Mouse (Mus musculus): ENCODE measurements around the gene Olfr918. TPM values are rescaled to one million over a fixed set of nuclear protein-coding genes. Genes with fewer than 3 reads are reported as not detected.

The Olfr918 gene
- total RNA-seq, 1 experiment, result not detected

GRCm38 (mm10) chr9:38665742-38666141, 8.7 kb downstream of the Olfr918 start, which contains the start of gene Olfr917:
Olfr917 (minus strand) TSS chr9:38665842.
- Histone ChIP-seq H3K4me3 (ENCODE audit: insufficient read depth in 1 of 2, low read depth in 1 of 2, low read length in 2 of 2, poor library complexity in 1 of 2, severe bottlenecking in 1 of 2) (no peak within 1 kb of the TSS), H3K9ac (ENCODE audit: insufficient read depth, low read depth, low read length, poor library complexity, severe bottlenecking) (no peak within 1 kb of the TSS), H3K9me3 (ENCODE audit: control insufficient read depth, insufficient read depth, low read depth, low read length) (no peaks in the 10 kb centered on the region), H3K27ac (ENCODE audit: insufficient read depth, low read depth, low read length, poor library complexity, severe bottlenecking) (no peak within 1 kb of the TSS), H3K4me1 (ENCODE audit: control insufficient read depth in 2 of 2, insufficient read depth in 2 of 2, low read length in 2 of 2, poor library complexity in 1 of 2) (no peaks in the 10 kb centered on the region), H3K36me3 (ENCODE audit: control insufficient read depth, insufficient read depth, low read length, poor library complexity, severe bottlenecking) (no peaks in the 10 kb centered on the region)
- no peak for TF ChIP-seq HCFC1 (IDR thresholded peaks at IDR 0.05; ENCODE audit: borderline replicate concordance, insufficient read depth, low read length)
- no peak for TF ChIP-seq CHD2 (IDR thresholded peaks at IDR 0.05; ENCODE audit: low read depth, low read length)
- no peak for TF ChIP-seq ZNF384 (IDR thresholded peaks at IDR 0.05; ENCODE audit: low read depth, low read length)
- TF ChIP-seq ZC3H11A (IDR thresholded peaks at IDR 0.05; ENCODE audit: borderline replicate concordance, low read depth, low read length), result no peak
- TF ChIP-seq MAFK (IDR thresholded peaks at IDR 0.05; ENCODE audit: insufficient read depth, low read depth, low read length), result no peak
- in situ Hi-C loops (cut with MboI; ENCODE audit: low sequenced_read_pairs in 2 of 2, unreplicated experiment in 2 of 2), result no loop called here
- DNase-seq (ENCODE audit: low read depth, low spot score), result no peak

- H3K9me3 ChIP-seq (ENCODE audit: control insufficient read depth, insufficient read depth, low read depth, low read length), result no peaks in the 10 kb centered on the region
- H3K4me3 ChIP-seq (ENCODE audit: insufficient read depth in 1 of 2, low read depth in 1 of 2, low read length in 2 of 2, poor library complexity in 1 of 2, severe bottlenecking in 1 of 2), result no peak within 1 kb of the TSS
- no peak within 1 kb of the TSS for H3K9ac ChIP-seq (ENCODE audit: insufficient read depth, low read depth, low read length, poor library complexity, severe bottlenecking)
- TF ChIP-seq MAFK (IDR thresholded peaks at IDR 0.05; ENCODE audit: insufficient read depth, low read depth, low read length) (no peak), ZC3H11A (IDR thresholded peaks at IDR 0.05; ENCODE audit: borderline replicate concordance, low read depth, low read length) (no peak), HCFC1 (IDR thresholded peaks at IDR 0.05; ENCODE audit: borderline replicate concordance, insufficient read depth, low read length) (no peak), ZNF384 (IDR thresholded peaks at IDR 0.05; ENCODE audit: low read depth, low read length) (no peak), CHD2 (IDR thresholded peaks at IDR 0.05; ENCODE audit: low read depth, low read length) (no peak)
- H3K36me3 ChIP-seq (ENCODE audit: control insufficient read depth, insufficient read depth, low read length, poor library complexity, severe bottlenecking), result no peaks in the 10 kb centered on the region
- DNase-seq (ENCODE audit: low read depth, low spot score), result no peak
- in situ Hi-C loops (cut with MboI; ENCODE audit: low sequenced_read_pairs in 2 of 2, unreplicated experiment in 2 of 2), result no loop called here
- H3K4me1 ChIP-seq (ENCODE audit: control insufficient read depth in 2 of 2, insufficient read depth in 2 of 2, low read length in 2 of 2, poor library complexity in 1 of 2), result no peaks in the 10 kb centered on the region
- H3K27ac ChIP-seq (ENCODE audit: insufficient read depth, low read depth, low read length, poor library complexity, severe bottlenecking), result no peak within 1 kb of the TSS
These were observed 14.6 kb downstream of the Olfr918 start, which contains the start of gene Olfr916 for GRCm38 (mm10) chr9:38659775-38660174. Olfr916 (minus strand) TSS chr9:38659875.

- Histone ChIP-seq H3K27ac (ENCODE audit: insufficient read depth, low read depth, low read length, poor library complexity, severe bottlenecking) (peak overlapping the region; percentile 47; the same call in 1 of the 2 replicates), H3K9me3 (ENCODE audit: control insufficient read depth, insufficient read depth, low read depth, low read length) (peaks cover 8% of the 10 kb centered on the region), H3K36me3 (ENCODE audit: control insufficient read depth, insufficient read depth, low read length, poor library complexity, severe bottlenecking) (no peaks in the 10 kb centered on the region; the same call in 1 of the 2 replicates), H3K4me1 (ENCODE audit: control insufficient read depth in 2 of 2, insufficient read depth in 2 of 2, low read length in 2 of 2, poor library complexity in 1 of 2) (no peaks in the 10 kb centered on the region), H3K4me3 (ENCODE audit: insufficient read depth in 1 of 2, low read depth in 1 of 2, low read length in 2 of 2, poor library complexity in 1 of 2, severe bottlenecking in 1 of 2) (no peak overlapping the region), H3K9ac (ENCODE audit: insufficient read depth, low read depth, low read length, poor library complexity, severe bottlenecking) (no peak overlapping the region)
- DNase-seq (ENCODE audit: low read depth, low spot score), result no peak
- in situ Hi-C loops (cut with MboI; ENCODE audit: low sequenced_read_pairs in 2 of 2, unreplicated experiment in 2 of 2), result no loop called here
- TF ChIP-seq HCFC1 (IDR thresholded peaks at IDR 0.05; ENCODE audit: borderline replicate concordance, insufficient read depth, low read length) (no peak), ZNF384 (IDR thresholded peaks at IDR 0.05; ENCODE audit: low read depth, low read length) (no peak), ZC3H11A (IDR thresholded peaks at IDR 0.05; ENCODE audit: borderline replicate concordance, low read depth, low read length) (no peak)
These were observed 42.0 kb downstream of the Olfr918 start for GRCm38 (mm10) chr9:38632406-38632805.

Other genes with a start within 250 kb of the Olfr918 start
- 0.26 and 0.58 TPM in 2 replicates for gene Olfr901, start 245.1 kb downstream of the Olfr918 start, total RNA-seq (2012; rRNA removed)
- gene Olfr902, start 226.9 kb downstream of the Olfr918 start, total RNA-seq (2012; rRNA removed), result not detected in 2 replicates
- gene Olfr904, start 211.5 kb downstream of the Olfr918 start, total RNA-seq (2012; rRNA removed), result not detected in 2 replicates
- gene Olfr905, start 203.5 kb downstream of the Olfr918 start, total RNA-seq (2012; rRNA removed), result not detected in 2 replicates
- not detected in 2 replicates for gene Olfr906, start 187.5 kb downstream of the Olfr918 start, total RNA-seq (2012; rRNA removed)
- not detected in 2 replicates for gene Olfr907, start 178.8 kb downstream of the Olfr918 start, total RNA-seq (2012; rRNA removed)
- gene Olfr911-ps1, start 153.0 kb downstream of the Olfr918 start, total RNA-seq (2012; rRNA removed), result not detected in 2 replicates
- not detected in 2 replicates for gene Olfr910, start 136.8 kb downstream of the Olfr918 start, total RNA-seq (2012; rRNA removed)
- not detected in 2 replicates for gene Olfr912, start 94.4 kb downstream of the Olfr918 start, total RNA-seq (2012; rRNA removed)
- gene Olfr913, start 81.8 kb downstream of the Olfr918 start, total RNA-seq (2012; rRNA removed), result not detected in 2 replicates
- gene Olfr914, start 69.5 kb downstream of the Olfr918 start, total RNA-seq (2012; rRNA removed), result not detected in 2 replicates
- not detected in 2 replicates for gene Olfr916, start 14.7 kb downstream of the Olfr918 start, total RNA-seq (2012; rRNA removed)
- gene Olfr917, start 8.8 kb downstream of the Olfr918 start, total RNA-seq (2012; rRNA removed), result not detected in 2 replicates
- gene Olfr919, start 29.1 kb upstream of the Olfr918 start, total RNA-seq (2012; rRNA removed), result not detected in 2 replicates
- 10.4 and 11.9 TPM in 2 replicates for gene Vwa5a, start 43.7 kb upstream of the Olfr918 start, total RNA-seq (2012; rRNA removed)
- 0.09 and 0.11 TPM in 2 replicates for gene Olfr920, start 77.7 kb upstream of the Olfr918 start, total RNA-seq (2012; rRNA removed)
- not detected in 2 replicates for gene Olfr921, start 98.5 kb upstream of the Olfr918 start, total RNA-seq (2012; rRNA removed)
- not detected in 2 replicates for gene Olfr922, start 140.0 kb upstream of the Olfr918 start, total RNA-seq (2012; rRNA removed)
- gene Olfr923, start 151.9 kb upstream of the Olfr918 start, total RNA-seq (2012; rRNA removed), result not detected in 2 replicates
- gene Olfr924, start 169.8 kb upstream of the Olfr918 start, total RNA-seq (2012; rRNA removed), result 0.37 TPM in 1 of 2 replicates, not detected in the other
- gene Olfr26, start 180.5 kb upstream of the Olfr918 start, total RNA-seq (2012; rRNA removed), result not detected in 2 replicates
- not detected in 2 replicates for gene Olfr926, start 202.5 kb upstream of the Olfr918 start, total RNA-seq (2012; rRNA removed)

Data from ES-E14 (cell line).